Mouse (Mus musculus) activated CD4-positive, CD25-positive, alpha-beta regulatory T cell, adult 4 months (primary cell): ENCODE data around the gene Brpf3. TPM values are rescaled to one million over a fixed set of nuclear protein-coding genes. Genes with fewer than 3 reads are reported as not detected.
"Not testable (repeated sequence)": the region's sequence is repeated elsewhere in the genome, so short reads cannot be mapped to it uniquely, and the experiment has no call there.

ENCODE experiments used
- ATAC-seq: one replicate; pipeline ENCODE4 v1.8.0; 2017
- polyA plus RNA-seq, 2 experiments: library from polyadenylated mRNA; unstranded; fragments of 100-300 nt; shearing (Covaris generic); gene quantifications; one replicate each; pipeline ENCODE4 v1.2.1; 2017

Gene Brpf3
- polyA plus RNA-seq, 2 experiments from 2014 or later: 2.4 to 5.5 TPM

- no peak for ATAC-seq
Observed at GRCm38 (mm10) chr17:28829120-28829519, 28.2 kb downstream of the Brpf3 start.

DNA sequence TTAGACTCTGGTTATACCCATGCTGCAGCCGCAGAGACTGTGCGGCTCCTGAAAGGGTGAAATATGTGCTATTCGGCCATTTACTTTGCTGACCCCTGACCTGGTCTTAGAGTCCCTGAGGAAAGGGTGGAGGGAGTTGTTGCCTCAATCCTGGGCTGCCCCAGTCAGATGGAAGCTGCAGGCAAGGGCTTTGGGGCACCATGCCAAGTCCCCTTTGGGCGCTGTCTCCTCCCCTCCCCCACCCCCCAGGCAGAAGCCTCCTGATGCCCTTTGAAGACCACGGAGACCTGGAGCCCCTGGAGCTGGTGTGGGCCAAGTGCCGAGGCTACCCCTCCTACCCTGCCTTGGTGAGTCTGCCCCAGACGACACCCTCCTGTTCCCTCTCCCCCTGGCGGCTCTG is 30.2 kb downstream of the Brpf3 start:
- no peak for ATAC-seq

GRCm38 (mm10) chr17:28832040-28832439 is 31.1 kb downstream of the Brpf3 start:
- ATAC-seq: no peak

DNA sequence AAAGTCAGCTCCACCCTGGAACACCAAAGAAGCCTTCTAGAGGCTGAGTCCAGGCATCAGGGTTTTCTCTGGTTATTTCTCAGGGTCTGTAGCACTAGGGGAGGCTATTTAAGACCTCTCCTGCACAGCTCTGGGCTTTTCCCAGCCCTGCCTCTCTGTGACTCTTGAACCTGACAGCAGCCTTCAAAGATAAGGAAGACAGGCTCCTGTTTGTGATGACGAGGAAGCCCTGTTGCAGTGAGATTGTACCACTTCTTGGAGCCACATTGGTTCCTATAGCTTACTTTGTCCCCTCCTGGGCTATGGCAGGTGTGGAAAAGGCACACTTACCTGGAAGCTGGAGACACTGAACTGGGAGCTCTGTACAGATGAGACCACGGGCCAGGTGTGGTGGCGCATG is 32.0 kb downstream of the Brpf3 start:
- no peak for ATAC-seq

DNA sequence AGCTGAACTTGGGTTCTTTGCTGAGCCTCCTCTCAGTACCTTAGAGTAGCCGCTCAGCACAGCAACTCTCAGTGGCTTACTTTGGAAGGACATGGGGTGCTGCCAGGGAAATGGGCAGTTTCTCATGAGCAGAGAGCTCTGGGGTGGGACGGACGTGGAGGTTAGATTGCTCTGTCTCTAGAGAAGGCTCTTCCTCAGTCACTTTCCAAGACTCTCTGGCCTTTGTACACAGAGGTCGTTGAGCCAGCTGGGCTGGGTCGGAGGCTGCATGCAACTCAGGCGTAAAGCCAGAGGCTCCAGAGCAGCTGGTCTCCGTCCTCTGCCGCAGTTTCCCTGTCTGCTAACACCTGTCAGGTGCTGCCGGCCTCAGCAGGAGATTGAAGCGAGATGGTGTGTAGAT is 33.8 kb downstream of the Brpf3 start:
- ATAC-seq: no peak

GRCm38 (mm10) chr17:28837840-28838239 is 37.0 kb downstream of the Brpf3 start:
- ATAC-seq: no peak

DNA sequence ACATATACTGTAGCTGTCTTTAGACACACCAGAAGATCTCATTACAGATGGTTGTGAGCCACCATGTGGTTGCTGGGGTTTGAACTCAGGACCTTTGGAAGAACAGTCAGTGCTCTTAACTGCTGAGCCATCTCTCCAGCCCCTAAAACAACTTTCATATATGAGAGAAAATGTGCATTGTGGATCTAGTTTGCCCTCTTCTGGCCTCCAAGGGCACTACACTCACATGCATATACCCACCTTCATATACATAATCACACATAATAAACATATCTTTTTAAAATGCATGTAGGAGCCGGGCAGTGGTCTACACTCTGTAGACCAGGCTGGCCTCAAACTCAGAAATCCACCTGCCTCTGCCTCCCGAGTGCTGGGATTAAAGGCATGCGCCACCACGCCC is 41.1 kb downstream of the Brpf3 start:
- not testable (repeated sequence) for ATAC-seq

DNA sequence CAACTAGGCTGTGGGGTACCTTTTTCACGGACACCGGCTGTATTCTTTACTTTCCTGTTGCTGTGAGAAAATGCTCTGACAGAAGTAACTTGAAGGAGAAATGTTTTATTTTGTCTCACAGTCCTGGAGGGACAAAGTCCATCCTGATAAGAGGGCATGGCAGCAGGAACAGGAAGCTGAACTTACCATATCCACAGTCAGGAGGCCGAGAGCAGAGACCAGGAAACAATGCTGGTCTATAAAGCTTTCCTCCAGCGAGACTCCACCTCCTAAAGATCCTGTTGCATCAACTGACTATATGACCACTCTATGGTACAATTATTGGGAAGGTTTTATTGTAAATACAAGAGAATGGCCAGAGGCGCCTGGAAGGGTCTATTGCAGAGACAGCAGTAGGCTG is 42.8 kb downstream of the Brpf3 start:
- ATAC-seq: no peak

GRCm38 (mm10) chr17:28846974-28847617 is 46.2 kb downstream of the Brpf3 start:
- ATAC-seq: no peak

DNA sequence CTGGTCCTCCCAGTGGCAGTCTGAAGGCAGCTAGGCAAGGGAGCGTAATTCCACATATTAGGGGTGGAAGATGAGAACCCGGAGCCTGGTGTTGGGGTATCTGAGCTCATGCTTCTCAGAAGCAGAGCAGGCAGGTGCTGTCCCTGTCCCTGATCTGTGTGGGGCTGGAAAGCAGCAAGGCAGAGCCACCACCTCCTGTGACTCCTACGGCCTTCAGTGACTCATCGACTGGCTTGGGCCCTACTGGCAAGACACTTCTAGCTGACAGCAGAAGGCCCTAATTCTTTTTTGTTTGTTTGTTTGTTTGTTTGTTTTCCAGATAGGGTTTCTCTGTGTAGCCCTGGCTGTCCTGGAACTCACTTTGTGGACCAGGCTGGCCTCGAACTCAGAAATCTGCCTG is 49.6 kb downstream of the Brpf3 start:
- ATAC-seq: no peak

- ATAC-seq: no peak
Observed at GRCm38 (mm10) chr17:28854377-28854776, 53.5 kb downstream of the Brpf3 start.

- ATAC-seq: no peak
Observed at GRCm38 (mm10) chr17:28855166-28855885, 54.4 kb downstream of the Brpf3 start.

DNA sequence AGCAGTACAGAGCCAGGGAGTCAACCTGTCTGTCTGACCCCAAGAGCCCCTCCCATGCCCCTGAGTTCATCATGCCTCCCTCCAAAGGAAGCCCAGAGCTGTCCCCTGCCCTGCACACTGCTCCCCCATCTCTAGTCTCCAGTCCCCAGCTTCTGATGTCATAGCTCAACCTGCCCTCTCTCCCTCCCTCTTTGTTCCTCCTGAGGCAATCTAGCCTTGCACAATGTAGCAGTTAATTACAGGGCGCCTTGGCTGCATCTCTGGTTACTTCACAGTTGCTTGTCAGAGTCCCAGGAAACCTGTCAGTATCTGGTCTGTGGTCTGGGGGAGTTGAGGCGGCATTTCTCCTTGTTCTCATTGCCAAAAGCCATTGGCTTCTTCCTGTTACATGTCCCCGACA is 55.1 kb downstream of the Brpf3 start:
- no peak for ATAC-seq

GRCm38 (mm10) chr17:28858205-28858604 is 57.3 kb downstream of the Brpf3 start, which contains the start of gene Pnpla1:
TSS of gene Pnpla1 (plus strand) at chr17:28858411.
- no peak for ATAC-seq

DNA sequence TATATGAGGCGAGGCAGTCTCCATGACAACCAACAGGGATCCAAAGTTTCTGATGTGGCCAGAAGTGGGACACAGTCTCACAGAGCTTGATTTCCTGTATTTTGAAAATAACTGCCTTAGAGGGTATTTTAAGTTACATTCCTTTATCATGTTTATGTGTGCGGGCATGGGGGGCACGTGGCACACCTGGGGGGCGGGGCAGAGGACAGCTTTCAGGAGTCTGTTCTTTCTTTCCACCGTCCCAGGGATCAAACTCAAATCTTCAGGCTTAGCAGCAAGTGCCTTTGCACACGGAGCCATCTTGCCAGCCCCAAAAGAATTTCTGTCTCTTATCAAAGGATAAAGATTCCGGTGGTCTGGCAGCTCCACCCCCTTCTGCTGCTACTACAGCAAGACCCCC is 63.0 kb downstream of the Brpf3 start:
- ATAC-seq: no peak

DNA sequence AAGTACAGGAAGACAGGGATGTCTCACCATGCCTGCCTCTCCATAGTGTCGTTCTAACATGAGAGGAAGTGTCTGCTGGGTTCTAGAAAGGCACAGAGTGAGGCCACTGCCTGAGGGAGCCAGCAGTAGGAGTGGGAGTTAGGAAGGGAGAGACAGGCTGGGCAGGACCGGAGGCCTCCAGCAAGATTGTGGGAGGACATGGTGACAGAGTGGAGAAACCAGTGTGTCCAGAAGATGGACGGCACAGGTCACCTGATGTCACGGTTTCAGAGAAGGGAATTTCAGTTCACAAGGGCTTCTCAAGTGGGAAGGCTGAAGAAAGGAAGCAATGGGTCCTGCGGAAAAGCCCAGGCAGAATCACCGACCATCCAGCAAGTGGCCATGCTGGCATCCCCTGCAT is 63.6 kb downstream of the Brpf3 start:
- ATAC-seq: no peak

GRCm38 (mm10) chr17:28866921-28867320 is 66.0 kb downstream of the Brpf3 start:
- ATAC-seq: no peak

DNA sequence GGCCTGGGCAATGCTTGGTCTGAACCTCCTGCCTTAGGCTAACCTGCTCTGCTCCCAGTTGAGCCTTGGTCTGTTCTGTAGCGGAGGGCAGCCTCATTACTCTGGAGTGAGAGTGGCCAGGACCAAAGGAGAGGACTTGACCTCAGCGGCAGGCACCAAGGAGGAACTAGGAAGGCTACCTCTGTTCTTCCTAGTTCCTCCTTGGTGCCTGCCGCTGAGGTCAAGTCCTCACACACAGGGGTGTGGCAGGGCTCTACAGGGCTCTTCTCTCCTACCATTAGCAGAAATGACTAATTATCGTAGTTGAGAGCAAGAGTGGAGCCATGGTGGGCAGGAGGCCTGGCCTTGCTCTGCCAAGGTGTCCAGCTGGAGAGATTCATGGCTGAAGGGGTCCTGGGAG is 66.5 kb downstream of the Brpf3 start:
- ATAC-seq: no peak

GRCm38 (mm10) chr17:28869412-28870110 is 68.7 kb downstream of the Brpf3 start:
- ATAC-seq: no peak

DNA sequence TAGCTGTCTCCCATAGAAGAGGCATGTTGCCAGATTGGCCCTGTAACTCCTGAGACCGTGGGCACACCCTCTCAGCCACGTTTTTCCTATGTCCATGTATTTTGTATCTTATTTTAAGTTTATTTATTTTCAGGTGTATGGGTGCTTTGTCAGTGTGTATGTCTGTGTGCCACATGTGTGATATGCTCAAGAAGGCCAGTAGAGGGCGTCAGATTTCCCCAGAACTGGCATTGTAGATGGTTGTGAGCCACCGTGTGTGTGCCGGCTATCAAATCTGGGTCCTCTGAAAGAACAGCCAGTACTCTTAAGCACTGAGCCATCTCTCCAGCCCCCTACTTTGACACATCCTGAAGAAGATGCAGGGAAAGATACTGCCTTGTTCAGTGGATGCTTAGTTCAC is 69.5 kb downstream of the Brpf3 start:
- ATAC-seq: no peak

GRCm38 (mm10) chr17:28871831-28872230 is 70.9 kb downstream of the Brpf3 start:
- no peak for ATAC-seq

DNA sequence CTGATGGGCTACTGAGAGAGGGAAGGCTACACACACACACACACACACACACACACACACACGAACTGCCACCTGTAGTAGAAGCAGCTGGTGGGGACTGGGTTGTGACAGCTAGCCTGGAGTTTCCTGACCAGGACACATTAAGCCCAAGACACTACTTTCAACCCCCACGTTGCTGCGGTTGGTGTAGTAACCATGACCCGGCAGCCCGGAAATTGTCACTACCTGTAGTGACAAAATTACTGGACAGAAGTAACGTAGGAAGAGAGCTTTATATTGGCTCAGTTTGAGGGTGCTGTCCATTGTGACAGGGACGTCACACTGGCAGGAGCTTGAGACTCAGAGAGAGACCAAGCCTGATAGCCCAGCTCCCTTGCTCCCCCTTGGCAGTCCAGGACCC is 71.4 kb downstream of the Brpf3 start:
- no peak for ATAC-seq

DNA sequence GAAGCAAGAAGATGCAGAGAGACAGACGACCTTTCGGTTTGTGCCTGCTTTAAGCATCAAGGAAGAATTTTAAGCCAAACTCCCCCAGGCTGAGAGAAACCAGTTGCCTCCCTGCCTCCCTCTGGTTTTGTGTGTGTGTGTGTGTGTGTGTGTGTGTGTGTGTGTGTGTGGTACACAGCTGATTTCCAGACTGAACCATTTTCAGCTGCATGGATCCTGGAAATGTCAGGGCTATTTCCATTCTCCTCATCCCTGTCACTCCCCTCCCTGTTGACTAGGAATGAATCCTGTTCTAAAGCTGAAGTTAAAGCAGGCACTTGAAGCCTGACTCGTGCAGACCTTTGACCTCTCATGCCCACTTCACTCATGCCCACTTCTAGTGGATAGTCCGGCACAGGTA is 73.3 kb downstream of the Brpf3 start:
- no peak for ATAC-seq

GRCm38 (mm10) chr17:28874825-28875224 is 73.9 kb downstream of the Brpf3 start:
- ATAC-seq: no peak
